Mouse (Mus musculus) kidney, adult 8-10 months (tissue): ENCODE data around the gene Ric1.
"Not testable (repeated sequence)": the region's sequence is repeated elsewhere in the genome, so short reads cannot be mapped to it uniquely, and the experiment has no call there.

Experiments used
- DNase-seq, 2 experiments: peaks; one replicate each; pipeline ENCODE4 v3.0.0; 2022

The Ric1 gene

GRCm38 (mm10) chr19:29498842-29499456, 23.1 kb upstream of the Ric1 start:
- DNase-seq: no peak

GRCm38 (mm10) chr19:29500333-29500732, 21.7 kb upstream of the Ric1 start:
- DNase-seq: no peak

GRCm38 (mm10) chr19:29501106-29501505, 21.0 kb upstream of the Ric1 start:
- DNase-seq: peak in 1 of 2 experiments; percentile 39

- peak; percentile 77 to 88 for DNase-seq
These were observed 20.6 kb upstream of the Ric1 start for GRCm38 (mm10) chr19:29501507-29501906.

GRCm38 (mm10) chr19:29504131-29504530, 18.0 kb upstream of the Ric1 start:
- DNase-seq: no peak

- no peak for DNase-seq
These were observed 16.5 kb upstream of the Ric1 start for GRCm38 (mm10) chr19:29505617-29506016.

- DNase-seq: no peak
These were observed 13.9 kb upstream of the Ric1 start for GRCm38 (mm10) chr19:29508208-29508607.

GRCm38 (mm10) chr19:29509857-29510256, 12.2 kb upstream of the Ric1 start:
- DNase-seq: no peak

GRCm38 (mm10) chr19:29511826-29512225, 10.3 kb upstream of the Ric1 start:
- peak; percentile 65 to 68 for DNase-seq

- no peak for DNase-seq
These were observed 8.8 kb upstream of the Ric1 start for GRCm38 (mm10) chr19:29513111-29513766.

GRCm38 (mm10) chr19:29514130-29514529, 8.0 kb upstream of the Ric1 start:
- no peak for DNase-seq

- no peak for DNase-seq
These were observed 6.7 kb upstream of the Ric1 start for GRCm38 (mm10) chr19:29515386-29515785.

GRCm38 (mm10) chr19:29515991-29516390, 6.1 kb upstream of the Ric1 start:
- DNase-seq: no peak

- no peak for DNase-seq
These were observed 3.7 kb upstream of the Ric1 start for GRCm38 (mm10) chr19:29518409-29518808.

GRCm38 (mm10) chr19:29518922-29519321, 3.2 kb upstream of the Ric1 start:
- DNase-seq: no peak

- no peak for DNase-seq
These were observed 1.0 kb upstream of the Ric1 start for GRCm38 (mm10) chr19:29520996-29521560.

- peak in 1 of 2 experiments; percentile 40 for DNase-seq
These were observed 555 bp downstream of the Ric1 start for GRCm38 (mm10) chr19:29522445-29523229.

- no peak for DNase-seq
These were observed 1.1 kb downstream of the Ric1 start for GRCm38 (mm10) chr19:29523230-29523582.

GRCm38 (mm10) chr19:29523701-29524100, 1.6 kb downstream of the Ric1 start:
- DNase-seq: no peak

- DNase-seq: peak; percentile 44 to 63
These were observed 2.5 kb downstream of the Ric1 start for GRCm38 (mm10) chr19:29524614-29525013.

GRCm38 (mm10) chr19:29525588-29525987, 3.5 kb downstream of the Ric1 start:
- not testable (repeated sequence) for DNase-seq

GRCm38 (mm10) chr19:29526837-29527236, 4.8 kb downstream of the Ric1 start:
- no peak for DNase-seq

- no peak for DNase-seq
These were observed 5.2 kb downstream of the Ric1 start for GRCm38 (mm10) chr19:29527299-29527698.

GRCm38 (mm10) chr19:29528568-29528967, 6.5 kb downstream of the Ric1 start:
- DNase-seq: no peak
